Comparison of ENCODE assay signal across 26 mouse cellular contexts in genomic region chr1:54759841-54760240, GRCm38 (mm10).
A peak's percentile ranks its signal among the peaks of the same experiment; 100 is the strongest.
DNase-seq lines count a peak whose midpoint lies in the region; ATAC-seq lines count a peak whose summit lies in the region.
"Had no signal": no experiment of that assay in that cellular context is flagged by ENCODE, and none has a peak within 500 bp of the region (broad histone marks: within the 10 kb centered on the region; RNA-seq: fewer than 3 reads in every experiment).

No protein-coding gene starts in this region.

- H3K4me1 ChIP-seq in heart, embryonic 11.5 days (ENCODE audit: control insufficient read depth, insufficient read depth, low read length): no peaks in the 10 kb centered on the region
- H3K4me1 ChIP-seq: embryonic facial prominence, embryonic 13.5 days; embryonic facial prominence, embryonic 15.5 days had no signal

- no peak overlapping the region for H3K4me3 ChIP-seq in heart, embryonic 11.5 days (ENCODE audit: low read depth, low read length)
- H3K4me3 ChIP-seq: embryonic facial prominence, embryonic 13.5 days; embryonic facial prominence, embryonic 15.5 days; erythroblast, embryonic 14.5 days; forebrain, embryonic 10.5 days; forebrain, embryonic 12.5 days; gastrocnemius, adult 2 months had no signal

- no peak for ATAC-seq in heart, embryonic 11.5 days (replicated peaks; ENCODE audit: insufficient number of reproducible peaks, low FRiP score, low TSS enrichment)
- no peak for ATAC-seq in CD4-positive, CD25-positive, alpha-beta regulatory T cell, adult 4 months
- ATAC-seq: activated CD4-positive, CD25-positive, alpha-beta regulatory T cell, adult 4 months; forebrain, embryonic 14.5 days; forebrain, embryonic 16.5 days; Patski had no signal

- H3K27ac ChIP-seq in heart, embryonic 11.5 days (ENCODE audit: low read depth, low read length): no peak overlapping the region
- H3K27ac ChIP-seq: embryonic facial prominence, embryonic 13.5 days; embryonic facial prominence, embryonic 15.5 days; forebrain, embryonic 10.5 days; forebrain, embryonic 12.5 days; gastrocnemius, adult 2 months had no signal

- no peaks in the 10 kb centered on the region for H3K27me3 ChIP-seq in heart, embryonic 11.5 days (ENCODE audit: control insufficient read depth, insufficient read depth, low read length)
- H3K27me3 ChIP-seq: embryonic facial prominence, embryonic 13.5 days; embryonic facial prominence, embryonic 15.5 days; forebrain, embryonic 12.5 days; Patski had no signal

- no peak overlapping the region for H3K4me2 ChIP-seq in heart, embryonic 11.5 days
- H3K4me2 ChIP-seq: embryonic facial prominence, embryonic 13.5 days; embryonic facial prominence, embryonic 15.5 days; forebrain, embryonic 12.5 days had no signal

- no peak overlapping the region for H3K9ac ChIP-seq in heart, embryonic 11.5 days (ENCODE audit: low read depth, low read length)
- H3K9ac ChIP-seq: embryonic facial prominence, embryonic 13.5 days; embryonic facial prominence, embryonic 15.5 days; forebrain, embryonic 12.5 days had no signal

- H3K36me3 ChIP-seq in heart, embryonic 11.5 days (ENCODE audit: control insufficient read depth, insufficient read depth, low read length): 0 out of 2 replicates have a peak, but pooled peaks cover 3% of the 10 kb centered on the region
- H3K36me3 ChIP-seq: forebrain, embryonic 10.5 days; forebrain, embryonic 12.5 days had no signal

- no peaks in the 10 kb centered on the region for H3K9me3 ChIP-seq in heart, embryonic 11.5 days (replicated peaks; ENCODE audit: control insufficient read depth, low read length)
- H3K9me3 ChIP-seq: embryonic facial prominence, embryonic 13.5 days; embryonic facial prominence, embryonic 15.5 days; forebrain, embryonic 10.5 days; forebrain, embryonic 12.5 days had no signal

- DNase-seq in heart, adult 11 months: peak; percentile 78
- DNase-seq in ES-CJ7 (ENCODE audit: low read depth, low spot score) (peak; percentile 33), NIH3T3 (ENCODE audit: low read depth) (peak; percentile 29), ZHBTc4 (ENCODE audit: low read depth, low spot score) (peak; percentile 41)
- no peak for DNase-seq in cerebellum, adult 18-20 months
- no peak for DNase-seq in adrenal gland, postnatal 14 days
- DNase-seq: adrenal gland, adult 8-10 months; adrenal gland, postnatal 25 days; B cell, adult 2 months; cerebellum, adult 2 months; cerebellum, adult 9-11 months; cerebellum, postnatal 14 days; cerebellum, postnatal 36 days; embryo, embryonic 11 days; gastrocnemius, adult 2 months had no signal

Comparison
In these comparisons a context has a peak if more than half of its experiments do, and no peak if none do; other contexts are left out.
1. DNase-seq: peak in heart, adult 11 months (single experiment), ES-CJ7 (single experiment), NIH3T3 (single experiment) and ZHBTc4 (single experiment); none in cerebellum, adult 18-20 months (0 of 2) and adrenal gland, postnatal 14 days (single experiment).